Mouse (Mus musculus) heart, embryonic 16.5 days (tissue): ENCODE data around the gene Astn1. TPM values are rescaled to one million over a fixed set of nuclear protein-coding genes. Genes with fewer than 3 reads are reported as not detected.

Experiments
- ATAC-seq: fragments of 200-750 bp; cut with Nextera tagmentation; replicated peaks from 2 replicates; pipeline ENCODE4 v1.8.0; 2017; ENCODE audit warnings: moderate number of reproducible peaks; ENCODE audit not compliant: insufficient read depth, low FRiP score; ENCODE audit errors: extremely low read depth
- H3K27ac ChIP-seq: fragments of 300-500 bp; sonication (generic); 2 replicates; pipeline ENCODE4 v1.5.1; 2014; ENCODE audit warnings: mild to moderate bottlenecking, low read length, control low read depth, moderate library complexity
- H3K27me3 ChIP-seq: fragments of 300-500 bp; sonication (generic); 2 replicates; pipeline ENCODE4 v1.6.1; 2014; ENCODE audit warnings: low read length, mixed read lengths; ENCODE audit not compliant: control insufficient read depth, insufficient read depth
- H3K36me3 ChIP-seq: fragments of 300-500 bp; sonication (generic); 2 replicates; pipeline ENCODE4 v1.6.1; 2014; ENCODE audit not compliant: control insufficient read depth, insufficient read depth
- H3K4me1 ChIP-seq: fragments of 300-500 bp; sonication (generic); 2 replicates; pipeline ENCODE4 v1.6.1; 2014; ENCODE audit warnings: low read length, mixed read lengths; ENCODE audit not compliant: control insufficient read depth, insufficient read depth
- H3K4me2 ChIP-seq: fragments of 300-500 bp; sonication (generic); 2 replicates; pipeline ENCODE4 v1.6.1; 2014; ENCODE audit warnings: low read depth, mild to moderate bottlenecking, control low read depth, low read length
- H3K4me3 ChIP-seq: fragments of 300-500 bp; sonication (generic); 2 replicates; pipeline ENCODE4 v1.5.1; 2014; ENCODE audit warnings: mild to moderate bottlenecking, control low read depth, low read length
- H3K9ac ChIP-seq: fragments of 300-500 bp; sonication (generic); 2 replicates; pipeline ENCODE4 v1.6.1; 2014; ENCODE audit warnings: low read length, control low read depth
- H3K9me3 ChIP-seq: fragments of 300-500 bp; sonication (generic); replicated peaks from 2 replicates; pipeline ENCODE4 v1.6.1; 2016; ENCODE audit warnings: low read length; ENCODE audit not compliant: control insufficient read depth
- WGBS: fragments of 180-500 bp; shearing (Covaris S2); extraction: QIAGEN DNeasy Blood & Tissue Kit; methylation state at CpG from one replicate; pipeline ENCODE4 v1.1.7; 2014; 5-methylcytosine and 5-hydroxymethylcytosine counted together
- polyA plus RNA-seq: library from polyadenylated mRNA; unstranded; fragments of >200 nt; fragmentation: Nextera tagmentation; extraction: Ambion mirVana; gene quantifications from 2 replicates; pipeline ENCODE4 v1.2.1, GENCODE M21; 2015

Astn1 gene
- polyA plus RNA-seq, 1 experiment from 2014 or later = 0.42 TPM

- no peak overlapping the region for H3K4me2 ChIP-seq
- H3K36me3 ChIP-seq = no peaks in the 10 kb centered on the region
- no peak overlapping the region for H3K4me3 ChIP-seq
- no peaks in the 10 kb centered on the region for H3K4me1 ChIP-seq
- ATAC-seq = no peak
- H3K27ac ChIP-seq = no peak overlapping the region
- H3K9ac ChIP-seq = no peak overlapping the region
- no peaks in the 10 kb centered on the region for H3K27me3 ChIP-seq
- H3K9me3 ChIP-seq = no peaks in the 10 kb centered on the region
Observed at GRCm38 (mm10) chr1:158452675-158453074, 90.6 kb downstream of the Astn1 start.

GRCm38 (mm10) chr1:158453587-158453986, 91.5 kb downstream of the Astn1 start:
- H3K9me3 ChIP-seq = no peaks in the 10 kb centered on the region
- H3K9ac ChIP-seq = no peak overlapping the region
- H3K27ac ChIP-seq = no peak overlapping the region
- no peaks in the 10 kb centered on the region for H3K27me3 ChIP-seq
- H3K4me2 ChIP-seq = no peak overlapping the region
- 79% methylated on average over 5 of the region's 5 CpGs for WGBS
- no peaks in the 10 kb centered on the region for H3K4me1 ChIP-seq
- no peak overlapping the region for H3K4me3 ChIP-seq
- no peak for ATAC-seq
- no peaks in the 10 kb centered on the region for H3K36me3 ChIP-seq

- Histone ChIP-seq H3K4me3 (no peak overlapping the region), H3K27me3 (no peaks in the 10 kb centered on the region), H3K36me3 (no peaks in the 10 kb centered on the region), H3K4me2 (no peak overlapping the region), H3K9me3 (no peaks in the 10 kb centered on the region), H3K4me1 (no peaks in the 10 kb centered on the region), H3K27ac (no peak overlapping the region), H3K9ac (no peak overlapping the region)
- no peak for ATAC-seq
- WGBS = 50% methylated on average over 6 of the region's 6 CpGs
Observed at GRCm38 (mm10) chr1:158463975-158464374, 101.9 kb downstream of the Astn1 start.

- ATAC-seq = no peak
- Histone ChIP-seq H3K9me3 (no peaks in the 10 kb centered on the region), H3K36me3 (no peaks in the 10 kb centered on the region), H3K4me3 (no peak overlapping the region), H3K9ac (no peak overlapping the region), H3K4me1 (no peaks in the 10 kb centered on the region), H3K4me2 (no peak overlapping the region), H3K27me3 (no peaks in the 10 kb centered on the region), H3K27ac (no peak overlapping the region)
- WGBS = 51% methylated on average over 6 of the region's 6 CpGs
Observed at GRCm38 (mm10) chr1:158465286-158465685, 103.2 kb downstream of the Astn1 start.

- no peak overlapping the region for H3K4me3 ChIP-seq
- H3K4me1 ChIP-seq = no peaks in the 10 kb centered on the region
- 92% methylated on average over 1 of the region's 1 CpGs for WGBS
- H3K27me3 ChIP-seq = no peaks in the 10 kb centered on the region
- no peaks in the 10 kb centered on the region for H3K36me3 ChIP-seq
- no peak for ATAC-seq
- no peaks in the 10 kb centered on the region for H3K9me3 ChIP-seq
- no peak overlapping the region for H3K27ac ChIP-seq
- no peak overlapping the region for H3K9ac ChIP-seq
- H3K4me2 ChIP-seq = no peak overlapping the region
Observed at GRCm38 (mm10) chr1:158477841-158478240, 115.8 kb downstream of the Astn1 start.

GRCm38 (mm10) chr1:158480285-158480684, 118.2 kb downstream of the Astn1 start:
- no peak overlapping the region for H3K4me2 ChIP-seq
- H3K27me3 ChIP-seq = no peaks in the 10 kb centered on the region
- H3K36me3 ChIP-seq = no peaks in the 10 kb centered on the region
- H3K4me3 ChIP-seq = no peak overlapping the region
- no peak overlapping the region for H3K27ac ChIP-seq
- WGBS = 75% methylated on average over 6 of the region's 6 CpGs
- H3K9ac ChIP-seq = no peak overlapping the region
- ATAC-seq = no peak
- no peaks in the 10 kb centered on the region for H3K9me3 ChIP-seq
- H3K4me1 ChIP-seq = no peaks in the 10 kb centered on the region

- no peak overlapping the region for H3K9ac ChIP-seq
- H3K4me2 ChIP-seq = no peak overlapping the region
- no peaks in the 10 kb centered on the region for H3K36me3 ChIP-seq
- no peaks in the 10 kb centered on the region for H3K9me3 ChIP-seq
- H3K4me3 ChIP-seq = no peak overlapping the region
- H3K27me3 ChIP-seq = no peaks in the 10 kb centered on the region
- H3K27ac ChIP-seq = no peak overlapping the region
- ATAC-seq = no peak
- H3K4me1 ChIP-seq = no peaks in the 10 kb centered on the region
- WGBS = 51% methylated on average over 2 of the region's 2 CpGs
Observed at GRCm38 (mm10) chr1:158483733-158484132, 121.7 kb downstream of the Astn1 start.

- H3K9ac ChIP-seq = no peak overlapping the region
- H3K9me3 ChIP-seq = no peaks in the 10 kb centered on the region
- no peaks in the 10 kb centered on the region for H3K4me1 ChIP-seq
- H3K36me3 ChIP-seq = no peaks in the 10 kb centered on the region
- WGBS = 47% methylated on average over 4 of the region's 4 CpGs
- no peaks in the 10 kb centered on the region for H3K27me3 ChIP-seq
- H3K27ac ChIP-seq = no peak overlapping the region
- H3K4me2 ChIP-seq = no peak overlapping the region
- no peak overlapping the region for H3K4me3 ChIP-seq
- no peak for ATAC-seq
Observed at GRCm38 (mm10) chr1:158489521-158490021, 127.5 kb downstream of the Astn1 start.

GRCm38 (mm10) chr1:158490175-158490574, 128.1 kb downstream of the Astn1 start:
- no peak for ATAC-seq
- Histone ChIP-seq H3K9me3 (no peaks in the 10 kb centered on the region), H3K27ac (no peak overlapping the region), H3K9ac (no peak overlapping the region), H3K36me3 (no peaks in the 10 kb centered on the region), H3K4me3 (no peak overlapping the region), H3K4me2 (no peak overlapping the region), H3K27me3 (no peaks in the 10 kb centered on the region), H3K4me1 (no peaks in the 10 kb centered on the region)
- WGBS = 63% methylated on average over 1 of the region's 1 CpGs

GRCm38 (mm10) chr1:158493289-158493688, 131.2 kb downstream of the Astn1 start:
- H3K36me3 ChIP-seq = no peaks in the 10 kb centered on the region
- no peaks in the 10 kb centered on the region for H3K27me3 ChIP-seq
- no peak for ATAC-seq
- no peak overlapping the region for H3K4me2 ChIP-seq
- H3K9me3 ChIP-seq = no peaks in the 10 kb centered on the region
- no peak overlapping the region for H3K9ac ChIP-seq
- no peaks in the 10 kb centered on the region for H3K4me1 ChIP-seq
- H3K27ac ChIP-seq = no peak overlapping the region
- no peak overlapping the region for H3K4me3 ChIP-seq
- 62% methylated on average over 3 of the region's 3 CpGs for WGBS
